Mouse (Mus musculus) CD4-positive naive resting alpha-beta T cell, adult 76 days (primary cell): ENCODE data around the gene Pdcd11. TPM values are rescaled to one million over a fixed set of nuclear protein-coding genes. Genes with fewer than 3 reads are reported as not detected.

Experiments
- total RNA-seq: library from RNA; stranded (reverse); gene quantifications from one replicate; pipeline ENCODE4 v1.2.4, GENCODE M21; 2023

The Pdcd11 gene
- total RNA-seq = 41.1 TPM

GRCm38 (mm10) chr19:47090550-47091156 lies at the start of gene Pdcd11, which contains the start of gene Usmg5:
TSS of gene Pdcd11 (plus strand) at chr19:47090768.
TSS of gene Usmg5 (minus strand) at chr19:47090647.

GRCm38 (mm10) chr19:47050271-47051032 lies 40.1 kb upstream of the Pdcd11 start, which contains the start of gene Pcgf6:
TSS of gene Pcgf6 (minus strand) at chr19:47050906.

DNA sequence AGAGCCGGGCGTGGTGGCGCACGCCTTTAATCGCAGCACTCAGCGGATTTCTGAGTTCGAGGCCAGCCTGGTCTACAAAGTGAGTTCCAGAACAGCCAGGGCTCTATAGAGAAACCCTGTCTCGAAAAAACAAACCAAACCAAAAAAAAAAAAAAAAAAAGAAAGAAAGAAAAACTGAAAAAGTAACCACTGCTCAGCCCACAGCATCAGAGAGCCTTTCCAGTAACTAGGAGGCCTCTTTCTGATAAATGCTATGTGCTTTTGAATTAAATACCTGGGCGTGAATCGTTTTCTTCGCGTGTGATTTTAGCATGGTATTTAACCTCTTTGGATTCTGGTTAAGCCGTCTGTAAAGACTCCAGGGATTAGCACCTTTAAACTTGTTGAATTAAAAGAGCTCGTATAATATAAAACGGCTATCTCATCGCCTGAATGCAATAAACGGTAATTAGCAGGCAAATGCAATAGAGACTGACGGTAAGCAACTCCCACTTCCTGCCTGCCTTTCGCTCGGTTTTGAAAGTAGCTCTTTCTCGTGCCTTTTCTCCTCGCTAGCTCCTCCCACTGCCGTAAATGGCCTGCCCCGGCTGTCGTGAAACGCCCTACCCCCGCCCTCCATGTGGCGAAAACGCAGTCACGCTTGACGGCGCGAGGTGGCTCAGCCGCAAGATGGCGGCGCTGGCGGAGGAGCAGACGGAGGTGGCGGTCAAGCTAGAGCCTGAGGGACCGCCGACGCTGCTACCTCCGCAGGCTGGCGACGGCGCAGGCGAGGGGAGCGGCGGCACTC lies 23.3 kb upstream of the Pdcd11 start, which contains the start of gene Taf5:
Gene Taf5 (plus strand): TSS at position 651 of the 787 bp plus-strand sequence.

DNA sequence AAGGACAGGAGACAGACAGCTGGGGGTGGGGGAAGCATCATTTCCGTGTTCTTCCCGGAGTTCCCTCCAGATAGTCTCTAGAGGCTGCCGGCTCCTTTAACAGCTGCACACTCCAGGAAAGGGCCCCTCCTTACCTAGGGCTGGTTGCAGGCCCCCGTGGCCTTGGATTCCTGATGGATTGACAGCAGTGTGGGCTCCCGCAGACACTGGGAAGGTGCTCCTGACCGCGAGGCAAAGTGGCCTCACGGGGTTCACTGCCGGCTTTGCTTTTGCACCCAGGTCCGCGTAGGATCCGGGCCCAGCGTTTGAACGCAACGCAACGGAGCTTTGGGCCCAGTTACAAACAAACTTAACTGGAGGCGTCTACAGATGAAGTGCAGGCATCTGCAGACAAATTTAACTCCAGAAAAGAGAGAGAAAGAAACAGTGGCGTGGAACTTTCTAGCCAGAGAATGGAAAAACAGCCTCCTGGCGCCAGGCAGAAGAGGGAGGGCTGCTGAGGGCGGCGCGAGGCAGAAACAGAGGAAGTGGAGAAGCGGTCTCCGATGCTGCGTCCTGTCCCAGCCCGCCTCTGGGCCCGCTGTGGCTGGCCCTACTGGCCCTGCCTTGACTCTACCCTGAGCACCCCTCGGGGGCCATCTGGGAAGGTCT lies 47.3 kb downstream of the Pdcd11 start, which contains the start of gene Calhm2:
Gene Calhm2 (minus strand): TSS at position 524 of the 651 bp plus-strand sequence.

DNA sequence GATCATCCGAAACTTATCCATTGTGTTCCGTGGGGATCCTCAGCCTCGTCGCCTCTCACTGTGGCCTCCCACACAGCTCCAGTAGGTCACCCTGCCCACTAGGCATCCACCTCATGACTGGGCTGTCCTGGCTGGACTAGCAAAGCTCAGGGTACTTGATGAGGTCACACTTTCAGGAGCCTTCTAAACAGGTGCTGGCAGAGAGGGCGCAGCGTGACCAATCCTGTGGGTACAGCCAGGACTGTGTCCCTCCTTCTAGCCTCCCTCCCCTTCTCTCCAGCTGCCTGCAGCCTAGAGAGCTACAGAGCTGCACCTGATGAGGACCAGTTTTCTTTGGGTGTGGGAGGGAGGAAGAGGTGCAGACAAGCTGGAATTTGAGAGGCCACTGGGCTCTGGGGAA lies 53.6 kb downstream of the Pdcd11 start, which contains the start of gene Calhm1:
Gene Calhm1 (minus strand): TSS at position 101 of the 400 bp plus-strand sequence.

GRCm38 (mm10) chr19:47157664-47158063 lies 67.1 kb downstream of the Pdcd11 start, which contains the start of gene Calhm3:
TSS of gene Calhm3 (minus strand) at chr19:47157764.

GRCm38 (mm10) chr19:47178431-47179271 lies 88.1 kb downstream of the Pdcd11 start, which contains the start of gene Neurl1a:
TSS of gene Neurl1a (plus strand) at chr19:47178820.

Other genes with a start within 250 kb of the Pdcd11 start
- not detected for gene Ina, start 76.1 kb upstream of the Pdcd11 start, total RNA-seq
- 91.2 TPM for gene Nt5c2, start 75.6 kb upstream of the Pdcd11 start, total RNA-seq
- 17.9 TPM for gene Pcgf6, start 39.9 kb upstream of the Pdcd11 start, total RNA-seq
- gene Taf5, start 23.0 kb upstream of the Pdcd11 start, total RNA-seq = 14.7 TPM
- 171 TPM for gene Usmg5, start 121 bp upstream of the Pdcd11 start, total RNA-seq
- 5.8 TPM for gene Calhm2, start 47.5 kb downstream of the Pdcd11 start, total RNA-seq
- not detected for gene Calhm1, start 53.5 kb downstream of the Pdcd11 start, total RNA-seq
- not detected for gene Calhm3, start 67.0 kb downstream of the Pdcd11 start, total RNA-seq
- gene Neurl1a, start 88.1 kb downstream of the Pdcd11 start, total RNA-seq = not detected